Mouse (Mus musculus) telencephalon, adult 2 months (tissue): Measurements from ENCODE around the gene Hoxb5.

Experiments used
- DNase-seq: peaks from one replicate; pipeline ENCODE4 v3.0.0-alpha.2; 2011; ENCODE audit warnings: low read depth, low spot score

The Hoxb5 gene

DNA sequence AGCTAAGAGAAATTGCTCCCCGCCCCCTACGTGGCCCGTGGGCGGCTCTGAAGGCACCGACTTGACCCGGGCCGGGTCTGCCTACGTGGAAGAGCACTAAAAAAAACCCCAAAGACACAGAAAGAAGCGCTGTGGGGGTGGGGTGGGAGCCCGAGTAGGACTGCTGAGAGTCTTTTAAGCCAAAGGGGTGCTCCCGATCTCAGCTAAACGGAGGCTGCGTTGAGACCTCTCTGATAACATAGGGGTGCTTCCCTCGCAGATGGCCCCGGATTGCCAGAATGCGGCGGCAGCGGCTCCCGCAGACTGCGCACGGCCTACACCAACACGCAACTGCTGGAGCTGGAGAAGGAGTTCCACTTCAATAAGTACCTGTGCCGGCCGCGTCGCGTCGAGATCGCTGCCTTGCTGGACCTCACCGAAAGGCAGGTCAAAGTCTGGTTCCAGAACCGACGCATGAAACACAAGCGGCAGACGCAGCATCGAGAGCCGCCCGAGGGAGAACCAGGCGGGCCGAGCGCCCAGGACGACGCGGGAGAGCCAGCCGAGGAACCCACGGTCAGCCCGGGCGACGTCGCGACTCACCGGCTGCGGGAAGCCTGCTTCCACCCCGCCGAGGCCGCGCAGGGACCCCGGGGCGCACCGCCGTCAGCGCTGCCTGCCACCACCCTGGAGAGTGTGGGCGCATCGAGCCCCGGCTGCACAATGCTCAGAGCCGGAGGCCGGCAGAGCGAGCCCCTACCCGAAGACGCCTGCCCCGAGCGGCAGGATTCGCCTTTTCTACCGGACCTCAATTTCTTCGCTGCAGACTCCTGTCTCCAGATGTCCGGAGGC, 49.8 kb downstream of the Hoxb5 start:
- DNase-seq: no peak

- no peak for DNase-seq
Measured at GRCm38 (mm10) chr11:96353522-96353841, 50.3 kb downstream of the Hoxb5 start.

DNA sequence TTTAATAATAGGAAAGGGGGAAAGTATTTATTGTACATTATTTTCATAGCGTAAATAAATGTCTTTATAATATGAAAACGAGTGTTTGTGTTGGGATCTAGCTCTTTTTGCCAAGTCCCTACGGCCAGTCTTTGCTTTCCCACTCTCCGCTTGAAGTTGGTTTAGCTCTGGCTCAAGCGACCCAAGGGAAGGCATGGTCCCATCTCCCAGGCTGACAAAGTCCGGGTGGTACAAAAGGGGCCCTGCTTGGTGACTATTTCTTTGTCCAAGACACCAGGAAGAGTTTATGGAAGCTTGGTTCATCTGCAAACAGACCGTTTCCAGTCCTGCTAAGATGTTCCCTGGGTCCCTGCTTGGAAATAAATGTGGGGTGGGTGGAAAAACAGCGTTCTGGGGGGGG, 50.8 kb downstream of the Hoxb5 start:
- DNase-seq: no peak

- DNase-seq: no peak
Measured at GRCm38 (mm10) chr11:96354376-96354775, 51.2 kb downstream of the Hoxb5 start.

DNA sequence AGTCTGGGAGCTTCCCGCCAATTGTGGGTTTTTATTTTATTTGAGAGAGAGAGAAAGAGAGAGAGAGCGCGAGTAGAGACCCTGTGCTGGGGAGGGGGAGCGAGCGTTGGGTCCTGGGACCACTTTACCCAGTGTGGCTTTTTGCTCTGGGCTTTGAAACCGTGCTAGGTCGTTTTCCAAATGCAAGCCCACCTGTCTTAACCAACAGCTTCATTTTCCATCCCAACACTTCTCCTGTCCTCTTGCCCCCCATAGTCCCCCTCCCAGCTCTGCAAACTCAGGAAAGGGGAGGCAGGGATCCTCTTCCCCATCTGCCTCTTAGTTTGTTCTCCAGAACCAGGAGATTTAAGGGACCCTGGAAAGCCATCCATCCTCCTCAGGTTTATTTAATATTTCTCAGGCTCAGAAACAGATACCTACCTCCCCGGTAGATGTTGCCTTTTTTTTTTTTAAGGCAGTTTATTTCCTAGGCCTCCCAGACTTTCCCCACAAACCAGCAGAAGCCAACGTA, 51.7 kb downstream of the Hoxb5 start:
- no peak for DNase-seq
